Mouse (Mus musculus) WW6 (cell line): ENCODE data around the gene Serpinb9.
"Not testable (repeated sequence)": the region's sequence is repeated elsewhere in the genome, so short reads cannot be mapped to it uniquely, and the experiment has no call there.

Experiments
- DNase-seq: peaks from one replicate; pipeline ENCODE4 v3.0.0-alpha.2; 2013; ENCODE audit warnings: low read depth, low spot score

The Serpinb9 gene

GRCm38 (mm10) chr13:33001341-33001740 lies 1.7 kb upstream of the Serpinb9 start:
- DNase-seq: no peak

GRCm38 (mm10) chr13:33003523-33004413 lies 718 bp downstream of the Serpinb9 start:
- DNase-seq: no peak

- DNase-seq: peak; percentile 72
Measured at GRCm38 (mm10) chr13:33004414-33005105, 1.5 kb downstream of the Serpinb9 start.

- no peak for DNase-seq
Measured at GRCm38 (mm10) chr13:33005501-33006075, 2.5 kb downstream of the Serpinb9 start.

GRCm38 (mm10) chr13:33006555-33006954 lies 3.5 kb downstream of the Serpinb9 start:
- no peak for DNase-seq

GRCm38 (mm10) chr13:33012395-33012794 lies 9.3 kb downstream of the Serpinb9 start:
- DNase-seq: no peak

GRCm38 (mm10) chr13:33013271-33013670 lies 10.2 kb downstream of the Serpinb9 start:
- DNase-seq: no peak

- DNase-seq: no peak
Measured at GRCm38 (mm10) chr13:33022371-33022770, 19.3 kb downstream of the Serpinb9 start.

- no peak for DNase-seq
Measured at GRCm38 (mm10) chr13:33026427-33027057, 23.5 kb downstream of the Serpinb9 start.

- DNase-seq: no peak
Measured at GRCm38 (mm10) chr13:33027244-33027643, 24.2 kb downstream of the Serpinb9 start, which contains the start of gene Serpinb9b. Serpinb9b (plus strand) TSS chr13:33027416.

- DNase-seq: no peak
Measured at GRCm38 (mm10) chr13:33028146-33028545, 25.1 kb downstream of the Serpinb9 start.

GRCm38 (mm10) chr13:33028550-33028949 lies 25.5 kb downstream of the Serpinb9 start:
- no peak for DNase-seq

- not testable (repeated sequence) for DNase-seq
Measured at GRCm38 (mm10) chr13:33029478-33029877, 26.4 kb downstream of the Serpinb9 start.

- no peak for DNase-seq
Measured at GRCm38 (mm10) chr13:33030281-33030680, 27.2 kb downstream of the Serpinb9 start.

- DNase-seq: no peak
Measured at GRCm38 (mm10) chr13:33035506-33035905, 32.5 kb downstream of the Serpinb9 start.

- no peak for DNase-seq
Measured at GRCm38 (mm10) chr13:33043542-33043941, 40.5 kb downstream of the Serpinb9 start.

- DNase-seq: no peak
Measured at GRCm38 (mm10) chr13:33047234-33047633, 44.2 kb downstream of the Serpinb9 start.

- no peak for DNase-seq
Measured at GRCm38 (mm10) chr13:33048187-33048586, 45.1 kb downstream of the Serpinb9 start.

- no peak for DNase-seq
Measured at GRCm38 (mm10) chr13:33051697-33052096, 48.6 kb downstream of the Serpinb9 start.

GRCm38 (mm10) chr13:33063048-33063447 lies 60.0 kb downstream of the Serpinb9 start:
- no peak for DNase-seq
